Mouse (Mus musculus): ENCODE results near the gene Ccdc125. TPM values are rescaled to one million over a fixed set of nuclear protein-coding genes. Genes with fewer than 3 reads are reported as not detected.
A peak's percentile ranks its signal among the peaks of the same experiment; 100 is the strongest.

Ccdc125 gene
- polyA plus RNA-seq (2015; fragmentation: Nextera tagmentation; extraction: Ambion mirVana), result 3.5 and 4.1 TPM in 2 replicates

GRCm38 (mm10) chr13:100669291-100670022 is at the start of gene Ccdc125:
Gene Ccdc125, plus strand, starts transcription at chr13:100669717.
- Histone ChIP-seq H3K36me3 (ENCODE audit: control insufficient read depth, insufficient read depth) (peaks cover 10% of the 10 kb centered on the region; the same call in 1 of the 2 replicates), H3K27me3 (ENCODE audit: control insufficient read depth, insufficient read depth, low read length) (no peaks in the 10 kb centered on the region), H3K4me1 (ENCODE audit: control insufficient read depth, insufficient read depth, low read length) (peaks cover 3% of the 10 kb centered on the region; the same call in 1 of the 2 replicates), H3K4me2 (ENCODE audit: low read depth, low read length) (peak within 1 kb of the TSS; percentile 62), H3K27ac (ENCODE audit: low read length) (peak within 1 kb of the TSS; percentile 58), H3K9me3 (replicated peaks; ENCODE audit: control insufficient read depth, low read length) (peaks cover 3% of the 10 kb centered on the region; the same call in 1 of the 2 replicates), H3K9ac (ENCODE audit: low read length) (peak within 1 kb of the TSS; percentile 65), H3K4me3 (ENCODE audit: low read length) (peak within 1 kb of the TSS; percentile 57)
- peak; percentile 75 for ATAC-seq (replicated peaks; ENCODE audit: extremely low read depth, insufficient read depth, low FRiP score)
- under 1% methylated on average over 44 of the region's 44 CpGs for WGBS

- Histone ChIP-seq H3K27ac (ENCODE audit: low read length) (no peak overlapping the region), H3K27me3 (ENCODE audit: control insufficient read depth, insufficient read depth, low read length) (no peaks in the 10 kb centered on the region), H3K36me3 (ENCODE audit: control insufficient read depth, insufficient read depth) (peaks cover 46% of the 10 kb centered on the region), H3K9ac (ENCODE audit: low read length) (no peak overlapping the region), H3K4me2 (ENCODE audit: low read depth, low read length) (no peak overlapping the region), H3K9me3 (replicated peaks; ENCODE audit: control insufficient read depth, low read length) (no peaks in the 10 kb centered on the region), H3K4me1 (ENCODE audit: control insufficient read depth, insufficient read depth, low read length) (no peaks in the 10 kb centered on the region), H3K4me3 (ENCODE audit: low read length) (no peak overlapping the region)
- ATAC-seq (replicated peaks; ENCODE audit: extremely low read depth, insufficient read depth, low FRiP score), result no peak
- WGBS, result 83% methylated on average over 4 of the region's 4 CpGs
Measured at GRCm38 (mm10) chr13:100622241-100622640, 47.3 kb upstream of the Ccdc125 start.

DNA sequence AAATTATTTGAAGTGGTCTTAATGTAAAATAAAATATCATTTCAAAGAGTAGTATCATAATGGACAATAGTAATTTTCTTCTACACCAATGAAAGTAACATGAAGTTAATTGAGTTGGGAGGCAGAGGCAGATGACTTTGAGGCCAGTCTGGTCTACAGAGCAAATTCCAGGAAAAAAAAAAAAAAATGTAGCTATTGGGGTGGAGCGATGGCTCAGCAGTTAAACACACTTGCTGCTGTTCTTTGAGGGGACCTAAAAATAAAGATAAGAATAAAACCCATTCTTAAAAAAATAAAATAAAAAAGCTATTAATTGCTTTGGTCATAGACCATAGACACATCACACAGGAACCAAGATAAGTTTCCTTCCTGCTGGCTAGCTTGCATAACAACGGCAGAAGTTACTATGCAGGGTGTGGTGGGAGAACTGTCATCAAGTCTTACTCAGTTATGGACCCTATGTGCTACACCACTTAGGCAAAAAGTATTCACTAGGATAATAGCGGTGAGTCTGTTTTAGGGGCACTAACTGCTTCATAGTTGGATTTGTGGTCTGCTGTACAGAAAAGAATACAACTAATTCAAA is 35.3 kb upstream of the Ccdc125 start:
- H3K27ac ChIP-seq (ENCODE audit: low read length), result no peak overlapping the region
- no peak overlapping the region for H3K4me3 ChIP-seq (ENCODE audit: low read length)
- peaks cover 45% of the 10 kb centered on the region for H3K36me3 ChIP-seq (ENCODE audit: control insufficient read depth, insufficient read depth)
- no peak for ATAC-seq (replicated peaks; ENCODE audit: extremely low read depth, insufficient read depth, low FRiP score)
- no peak overlapping the region for H3K9ac ChIP-seq (ENCODE audit: low read length)
- H3K27me3 ChIP-seq (ENCODE audit: control insufficient read depth, insufficient read depth, low read length), result no peaks in the 10 kb centered on the region
- no peaks in the 10 kb centered on the region for H3K4me1 ChIP-seq (ENCODE audit: control insufficient read depth, insufficient read depth, low read length)
- no peaks in the 10 kb centered on the region for H3K9me3 ChIP-seq (replicated peaks; ENCODE audit: control insufficient read depth, low read length)
- no peak overlapping the region for H3K4me2 ChIP-seq (ENCODE audit: low read depth, low read length)
- 69% methylated on average over 3 of the region's 3 CpGs for WGBS

- Histone ChIP-seq H3K9ac (ENCODE audit: low read length) (no peak overlapping the region), H3K9me3 (replicated peaks; ENCODE audit: control insufficient read depth, low read length) (no peaks in the 10 kb centered on the region), H3K36me3 (ENCODE audit: control insufficient read depth, insufficient read depth) (peaks cover 42% of the 10 kb centered on the region), H3K27me3 (ENCODE audit: control insufficient read depth, insufficient read depth, low read length) (no peaks in the 10 kb centered on the region), H3K27ac (ENCODE audit: low read length) (no peak overlapping the region), H3K4me1 (ENCODE audit: control insufficient read depth, insufficient read depth, low read length) (peaks cover 4% of the 10 kb centered on the region), H3K4me3 (ENCODE audit: low read length) (no peak overlapping the region), H3K4me2 (ENCODE audit: low read depth, low read length) (no peak overlapping the region)
- WGBS, result 86% methylated on average over 4 of the region's 4 CpGs
- ATAC-seq (replicated peaks; ENCODE audit: extremely low read depth, insufficient read depth, low FRiP score), result no peak
Measured at GRCm38 (mm10) chr13:100642471-100643209, 26.9 kb upstream of the Ccdc125 start.

GRCm38 (mm10) chr13:100648223-100648622 is 21.3 kb upstream of the Ccdc125 start:
- Histone ChIP-seq H3K9me3 (replicated peaks; ENCODE audit: control insufficient read depth, low read length) (no peaks in the 10 kb centered on the region), H3K4me2 (ENCODE audit: low read depth, low read length) (no peak overlapping the region)
- ATAC-seq (replicated peaks; ENCODE audit: extremely low read depth, insufficient read depth, low FRiP score), result no peak

GRCm38 (mm10) chr13:100650550-100651438 is 18.7 kb upstream of the Ccdc125 start, which contains the start of the genes Ak6 and Rad17:
Gene Ak6, plus strand, starts transcription at chr13:100650979.
Gene Rad17, minus strand, starts transcription at chr13:100651051.
- Histone ChIP-seq H3K4me3 (ENCODE audit: low read length) (peak within 1 kb of the TSS; percentile 91), H3K27me3 (ENCODE audit: control insufficient read depth, insufficient read depth, low read length) (no peaks in the 10 kb centered on the region), H3K9ac (ENCODE audit: low read length) (peak within 1 kb of the TSS; percentile 91), H3K27ac (ENCODE audit: low read length) (peak within 1 kb of the TSS; percentile 95), H3K36me3 (ENCODE audit: control insufficient read depth, insufficient read depth) (peaks cover 12% of the 10 kb centered on the region; the same call in 1 of the 2 replicates), H3K4me1 (ENCODE audit: control insufficient read depth, insufficient read depth, low read length) (peaks cover 16% of the 10 kb centered on the region), H3K4me2 (ENCODE audit: low read depth, low read length) (peak within 1 kb of the TSS; percentile 88), H3K9me3 (replicated peaks; ENCODE audit: control insufficient read depth, low read length) (no peaks in the 10 kb centered on the region)
- ATAC-seq (replicated peaks; ENCODE audit: extremely low read depth, insufficient read depth, low FRiP score), result peak; percentile 97
- WGBS, result under 1% methylated on average over 73 of the region's 73 CpGs

More at GRCm38 (mm10) chr13:100648223-100648622, 21.3 kb upstream of the Ccdc125 start:
- Histone ChIP-seq H3K4me1 (ENCODE audit: control insufficient read depth, insufficient read depth, low read length) (peaks cover 16% of the 10 kb centered on the region), H3K27me3 (ENCODE audit: control insufficient read depth, insufficient read depth, low read length) (no peaks in the 10 kb centered on the region), H3K4me3 (ENCODE audit: low read length) (no peak overlapping the region), H3K36me3 (ENCODE audit: control insufficient read depth, insufficient read depth) (peaks cover 28% of the 10 kb centered on the region), H3K27ac (ENCODE audit: low read length) (no peak overlapping the region), H3K9ac (ENCODE audit: low read length) (no peak overlapping the region)
- 92% methylated on average over 8 of the region's 8 CpGs for WGBS

- Histone ChIP-seq H3K4me1 (ENCODE audit: control insufficient read depth, insufficient read depth, low read length) (peaks cover 12% of the 10 kb centered on the region), H3K27me3 (ENCODE audit: control insufficient read depth, insufficient read depth, low read length) (no peaks in the 10 kb centered on the region), H3K27ac (ENCODE audit: low read length) (peak within 1 kb of the TSS; percentile 95), H3K4me2 (ENCODE audit: low read depth, low read length) (peak within 1 kb of the TSS; percentile 88), H3K9me3 (replicated peaks; ENCODE audit: control insufficient read depth, low read length) (no peaks in the 10 kb centered on the region), H3K36me3 (ENCODE audit: control insufficient read depth, insufficient read depth) (peaks cover 10% of the 10 kb centered on the region; the same call in 1 of the 2 replicates), H3K4me3 (ENCODE audit: low read length) (peak within 1 kb of the TSS; percentile 91), H3K9ac (ENCODE audit: low read length) (peak within 1 kb of the TSS; percentile 91)
- ATAC-seq (replicated peaks; ENCODE audit: extremely low read depth, insufficient read depth, low FRiP score), result peak; percentile 64; the same call in 1 of the 2 replicates
- under 1% methylated on average over 62 of the region's 63 CpGs for WGBS
Measured at GRCm38 (mm10) chr13:100651439-100652186, 17.9 kb upstream of the Ccdc125 start, which contains the start of gene Taf9. Gene Taf9, plus strand, starts transcription at chr13:100651579.
